Mouse (Mus musculus) heart, adult 11 months (tissue): ENCODE measurements around the gene Lekr1.

Source experiments
- DNase-seq: peaks from one replicate; pipeline ENCODE4 v3.0.0; 2022

The Lekr1 gene

DNA sequence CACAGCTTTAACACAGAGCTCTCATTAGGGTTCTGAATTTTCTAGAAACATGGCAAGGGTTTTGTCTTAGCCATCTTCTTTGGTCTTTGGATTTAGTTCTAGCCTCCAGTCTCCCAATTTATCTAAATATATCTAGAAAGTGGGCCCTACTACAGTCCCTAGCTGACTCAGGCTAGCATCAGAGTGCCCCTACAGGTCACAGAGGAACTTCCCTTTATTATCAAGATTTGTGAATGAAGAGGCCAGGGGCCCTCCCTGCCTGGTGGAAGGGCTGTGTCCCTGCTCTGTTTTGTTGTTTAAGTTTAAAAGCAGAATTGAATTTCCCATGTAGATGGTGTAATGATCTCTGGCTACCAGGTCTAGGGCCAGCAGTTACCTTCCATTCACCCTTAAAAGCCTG is 173.6 kb downstream of the Lekr1 start:
- DNase-seq = peak; percentile 37

DNA sequence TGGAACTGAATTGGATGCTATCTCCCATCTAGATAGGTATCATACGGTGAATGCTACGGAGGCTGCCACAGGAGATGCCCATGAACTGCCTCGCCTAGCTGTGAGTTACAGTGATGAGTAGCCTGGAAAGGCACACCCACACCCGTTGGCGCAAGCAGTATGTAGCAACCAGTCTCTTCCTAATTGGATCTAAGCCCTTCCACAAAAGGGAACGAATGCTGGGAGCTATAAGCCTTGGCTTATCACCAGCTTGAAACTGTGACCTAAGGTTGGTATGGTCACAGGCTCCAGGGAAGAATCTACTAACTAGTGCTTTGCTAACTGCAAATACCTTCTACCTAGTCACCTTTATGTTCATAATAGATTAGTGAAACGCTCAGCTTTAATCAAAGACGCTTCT is 175.1 kb downstream of the Lekr1 start:
- peak; percentile 79 for DNase-seq

DNA sequence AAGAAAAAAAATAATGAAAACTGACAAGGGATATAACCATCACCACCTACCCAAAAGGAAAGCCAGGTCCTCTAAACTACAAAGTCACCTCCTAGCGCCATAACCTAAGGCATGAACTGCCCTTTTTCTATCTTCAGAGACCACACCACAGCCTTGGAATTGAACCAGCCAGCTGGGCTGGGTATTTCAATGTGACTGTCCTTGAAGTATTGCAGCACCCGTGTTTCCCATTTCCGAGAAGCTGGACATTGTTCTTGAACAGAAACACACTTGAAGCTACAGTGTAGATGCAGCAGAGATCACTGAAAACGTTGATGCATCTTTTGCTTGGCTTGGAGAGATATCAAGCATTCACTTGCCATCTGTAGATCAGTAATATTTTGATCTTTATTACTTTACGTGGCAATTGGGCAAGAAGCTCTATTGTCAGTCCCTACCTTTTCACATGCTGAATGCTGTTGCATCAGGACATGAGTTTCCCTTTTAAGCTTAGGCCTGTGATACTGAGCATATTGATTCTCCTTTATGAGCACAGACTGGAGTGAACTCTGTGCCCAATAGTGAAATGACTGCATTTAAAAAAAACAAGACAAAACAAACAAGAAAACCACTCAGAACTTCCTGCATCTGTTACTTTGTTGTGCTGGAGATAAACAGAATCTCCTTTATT is 176.6 kb downstream of the Lekr1 start:
- peak; percentile 62 for DNase-seq

DNA sequence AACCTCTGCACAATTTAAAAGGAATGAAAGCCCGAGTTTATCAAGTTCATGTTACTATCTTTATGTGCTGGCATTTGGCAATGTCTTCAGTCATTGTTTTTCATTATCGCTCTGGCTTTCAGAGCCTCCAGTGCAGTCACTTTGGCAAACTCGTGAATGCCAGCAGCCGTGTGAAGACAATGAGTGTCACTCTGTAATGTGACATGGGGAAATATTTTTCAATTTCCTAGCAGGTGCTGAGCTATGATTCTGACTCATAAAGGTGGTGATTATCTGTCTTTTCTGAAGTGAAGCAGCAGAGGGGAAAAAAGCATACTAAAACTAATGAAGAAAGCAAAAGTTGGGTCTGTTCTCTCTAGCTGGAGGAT is 177.1 kb downstream of the Lekr1 start:
- peak; percentile 66 for DNase-seq

DNA sequence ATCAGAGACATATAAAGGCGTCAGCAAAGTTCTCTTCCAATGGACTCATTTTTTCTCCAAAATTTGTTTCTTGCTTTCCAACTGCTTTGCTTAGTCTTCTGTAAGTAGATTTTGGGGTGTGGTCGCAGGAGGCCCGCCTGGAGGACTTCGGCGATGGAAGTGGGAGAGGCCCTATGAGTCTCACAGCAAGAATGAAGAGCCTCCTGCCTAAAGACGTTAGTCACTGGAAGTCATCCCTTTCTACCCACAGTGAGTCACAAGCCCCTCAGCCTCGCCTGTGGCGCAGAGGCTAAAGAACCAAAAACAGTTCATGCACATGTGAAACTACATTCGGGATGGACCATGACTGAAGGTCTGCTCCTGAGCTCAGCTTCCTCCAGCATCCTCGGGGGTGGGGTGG is 178.3 kb downstream of the Lekr1 start:
- peak; percentile 62 for DNase-seq

DNA sequence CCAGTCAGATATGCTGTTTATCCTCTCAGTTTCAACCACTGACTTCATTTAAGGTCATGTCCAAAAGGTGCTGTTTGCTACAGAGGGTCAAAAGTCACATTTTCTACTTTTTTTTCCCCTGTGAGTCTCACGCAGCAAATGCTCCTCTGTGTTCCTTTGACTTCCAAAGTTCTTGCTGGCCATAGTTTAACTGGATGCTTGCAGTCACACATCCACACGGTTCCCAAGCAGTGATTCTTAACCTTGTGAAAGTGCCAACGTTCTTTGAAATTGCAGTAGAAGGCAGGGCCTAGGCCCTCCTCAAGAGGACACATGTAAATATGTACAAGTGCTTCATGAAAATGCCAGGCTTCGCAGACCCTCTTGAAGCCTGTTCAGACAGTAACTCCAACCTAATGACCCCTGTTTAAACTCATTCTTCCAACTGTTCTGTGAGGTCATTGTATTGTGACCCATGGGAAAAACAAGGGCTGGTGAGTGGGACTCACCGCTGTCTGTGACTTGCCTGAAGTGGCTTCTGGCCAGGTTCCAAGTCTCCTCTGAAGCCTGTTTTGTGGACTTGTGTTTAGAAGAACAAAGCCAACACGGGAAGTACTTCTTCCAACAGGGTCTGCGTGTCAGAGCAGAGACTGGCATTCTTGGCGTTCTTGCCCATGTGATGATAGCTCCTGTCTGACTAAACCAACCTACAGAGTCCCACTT is 179.0 kb downstream of the Lekr1 start:
- peak; percentile 90 for DNase-seq

DNA sequence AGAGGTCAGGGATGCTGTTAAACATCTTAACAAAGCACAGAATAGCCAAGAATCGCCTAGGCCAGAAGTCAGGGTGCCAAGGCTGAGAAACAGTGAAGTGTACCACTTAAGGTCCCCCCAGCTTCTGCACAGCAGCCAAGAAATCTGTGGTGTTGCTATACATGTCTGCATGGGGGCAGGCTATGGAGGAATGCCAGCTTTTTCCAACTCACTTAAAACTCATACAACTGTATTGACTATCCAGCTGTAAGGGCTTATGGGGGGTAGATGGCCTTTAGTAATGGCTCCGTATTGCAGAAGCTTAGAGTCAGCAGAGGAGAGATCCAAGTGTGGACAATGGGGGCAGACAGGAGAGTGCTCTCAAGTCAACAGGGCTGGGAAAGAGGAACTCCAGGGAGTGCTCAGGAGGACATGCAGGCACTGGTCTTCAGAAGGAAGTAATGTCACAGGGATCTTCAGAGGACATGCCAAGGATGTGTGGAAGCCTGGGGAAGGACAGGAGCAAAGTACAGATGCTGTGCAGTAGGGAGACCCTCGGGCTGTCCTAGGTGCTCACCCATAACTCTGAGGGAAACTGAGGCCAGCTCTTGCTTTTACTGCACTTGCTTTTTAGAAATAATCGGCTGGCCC is 181.2 kb downstream of the Lekr1 start:
- DNase-seq = peak; percentile 54

DNA sequence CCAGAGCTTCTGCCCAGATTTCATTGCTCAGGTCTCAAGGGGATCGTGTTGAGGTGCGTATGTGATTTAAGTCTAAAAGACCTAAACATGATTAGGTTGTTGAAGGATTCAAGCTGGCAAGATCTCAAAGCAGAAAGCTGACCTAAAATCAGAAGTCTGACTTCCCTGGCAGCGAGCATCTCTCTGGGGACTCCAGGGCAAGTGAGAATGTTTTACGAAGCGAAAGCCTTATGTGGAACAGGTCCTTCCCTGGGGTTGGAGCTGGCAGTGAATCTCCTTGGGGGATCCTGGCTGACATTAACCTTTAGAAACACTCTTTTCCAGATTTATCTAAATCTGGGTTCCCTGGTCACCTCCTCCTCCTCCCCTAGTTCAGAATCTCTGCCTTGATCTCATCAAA is 187.7 kb downstream of the Lekr1 start:
- DNase-seq = no peak

DNA sequence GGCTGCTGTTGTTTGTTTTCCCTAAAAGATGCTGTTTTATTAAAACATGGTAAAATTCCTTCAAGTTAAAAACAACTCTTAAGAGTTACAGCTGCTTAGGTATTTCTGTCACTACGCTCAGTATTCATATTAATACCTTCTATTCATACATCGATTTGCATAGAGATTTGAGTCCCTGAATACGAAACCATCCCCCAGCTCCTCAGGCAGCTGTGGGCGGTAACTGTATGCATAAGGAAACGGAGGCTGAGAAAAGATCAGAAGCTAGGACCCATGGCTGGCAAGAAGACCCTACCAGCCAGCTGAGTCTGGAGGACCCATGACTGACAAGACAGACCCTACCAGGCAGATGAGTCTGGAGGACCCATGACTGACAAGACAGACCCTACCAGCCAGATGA is 189.5 kb downstream of the Lekr1 start:
- DNase-seq = peak; percentile 70

DNA sequence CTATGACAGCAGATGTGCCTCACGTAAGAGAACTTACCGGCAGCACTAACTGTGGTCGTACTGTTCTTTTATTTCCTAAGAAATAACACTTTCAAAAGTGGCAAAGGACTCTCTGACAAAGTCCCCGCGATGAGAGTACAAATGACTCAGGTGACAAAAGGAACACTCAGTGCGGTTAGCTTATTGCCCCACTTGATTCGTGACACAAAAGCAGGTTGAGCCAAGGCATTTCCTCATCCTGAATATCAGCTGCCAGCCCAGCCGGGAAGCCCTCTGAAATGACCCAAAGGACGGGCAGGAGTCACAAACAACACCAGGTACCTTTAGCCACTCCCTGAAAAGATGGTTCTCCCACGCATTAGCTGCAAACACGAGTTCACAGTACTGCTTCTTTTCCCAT is 192.1 kb downstream of the Lekr1 start:
- DNase-seq = no peak

DNA sequence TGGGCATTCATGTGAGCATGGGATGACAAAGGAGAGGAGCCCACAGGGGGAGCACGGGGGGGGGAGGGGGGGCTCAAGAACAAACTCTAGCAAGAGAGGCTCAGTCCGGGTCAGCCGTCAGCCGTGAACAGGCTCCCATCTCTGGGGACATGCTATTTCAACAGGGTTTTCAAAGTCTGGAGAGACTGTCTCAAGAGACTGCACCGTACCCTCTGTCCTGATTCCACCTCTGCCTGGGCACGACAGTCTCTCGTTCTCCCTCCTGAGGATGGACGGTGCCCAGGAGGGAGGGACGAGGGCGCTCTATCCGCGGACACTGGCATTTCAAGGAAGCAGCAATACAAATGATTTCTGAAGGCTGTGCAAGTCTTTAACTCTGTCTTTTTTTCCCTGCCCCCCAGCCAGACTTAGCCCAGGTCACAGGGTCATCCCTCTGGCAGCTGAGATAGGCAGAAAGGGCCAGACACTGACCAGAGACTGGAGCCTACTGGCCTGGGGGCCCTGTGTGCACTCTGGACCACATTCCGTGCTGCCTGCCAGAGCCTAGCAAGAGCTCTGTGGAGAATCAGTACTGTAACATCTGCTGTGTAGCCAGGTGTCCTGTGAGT is 192.8 kb downstream of the Lekr1 start:
- DNase-seq = peak; percentile 91

DNA sequence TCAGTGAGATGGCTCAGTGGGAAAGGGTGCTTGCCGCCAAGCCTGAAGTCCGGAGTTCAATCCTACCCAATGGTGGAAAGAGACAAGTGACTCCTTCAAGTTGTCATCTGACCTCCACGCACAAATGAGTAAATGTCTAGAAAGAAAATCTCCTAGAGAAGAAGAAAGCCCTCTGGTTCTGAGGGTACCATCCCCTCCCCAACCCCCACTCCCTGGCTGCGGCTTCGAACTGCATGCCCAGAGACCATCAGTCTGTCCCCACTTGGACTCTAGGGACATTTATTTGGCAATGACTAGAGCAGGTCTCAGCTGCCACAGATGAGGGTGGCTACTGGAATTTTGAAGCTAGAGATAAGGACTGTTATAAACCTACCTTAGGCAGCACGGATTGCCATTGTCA is 193.7 kb downstream of the Lekr1 start:
- DNase-seq = peak; percentile 81

DNA sequence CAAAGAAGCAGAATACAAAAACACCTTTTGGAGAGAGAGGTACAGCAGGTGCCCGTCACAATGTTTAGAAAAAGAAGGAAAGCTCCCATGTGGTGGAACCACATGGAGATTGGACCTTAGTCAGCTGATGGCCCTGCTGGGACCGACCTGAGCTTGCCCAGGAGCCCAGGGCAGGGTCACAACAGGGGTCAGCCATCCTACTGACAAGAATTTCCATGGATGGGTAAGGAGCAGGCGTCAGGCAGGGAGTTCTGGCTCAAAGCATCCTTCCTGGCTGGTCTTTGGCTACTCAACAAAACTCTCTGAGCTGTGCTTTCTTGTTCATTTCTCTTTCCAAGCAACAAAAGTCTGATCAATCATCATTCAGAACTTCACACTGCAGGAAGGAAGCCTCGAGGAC is 194.9 kb downstream of the Lekr1 start:
- peak; percentile 88 for DNase-seq

DNA sequence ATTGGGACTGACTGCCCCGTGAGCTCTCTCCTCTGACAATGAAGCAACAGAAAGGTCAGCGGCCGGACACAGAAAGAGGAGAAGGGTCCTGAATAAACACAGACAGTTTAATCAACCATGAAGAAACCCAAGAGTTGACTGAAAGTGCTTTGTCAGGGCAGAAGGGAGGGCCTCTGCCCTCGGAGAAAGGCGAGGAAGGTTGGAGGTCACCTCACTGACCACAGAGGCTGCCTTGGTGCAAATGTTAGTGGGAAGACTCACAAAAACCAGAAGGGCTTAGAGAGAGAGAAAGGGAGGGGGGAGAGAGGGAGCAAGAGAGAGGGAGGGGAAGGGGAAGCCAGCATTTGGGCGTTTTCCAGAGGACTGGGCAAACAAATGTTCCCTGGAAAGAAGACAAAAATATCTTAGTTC is 195.4 kb downstream of the Lekr1 start:
- DNase-seq = no peak

DNA sequence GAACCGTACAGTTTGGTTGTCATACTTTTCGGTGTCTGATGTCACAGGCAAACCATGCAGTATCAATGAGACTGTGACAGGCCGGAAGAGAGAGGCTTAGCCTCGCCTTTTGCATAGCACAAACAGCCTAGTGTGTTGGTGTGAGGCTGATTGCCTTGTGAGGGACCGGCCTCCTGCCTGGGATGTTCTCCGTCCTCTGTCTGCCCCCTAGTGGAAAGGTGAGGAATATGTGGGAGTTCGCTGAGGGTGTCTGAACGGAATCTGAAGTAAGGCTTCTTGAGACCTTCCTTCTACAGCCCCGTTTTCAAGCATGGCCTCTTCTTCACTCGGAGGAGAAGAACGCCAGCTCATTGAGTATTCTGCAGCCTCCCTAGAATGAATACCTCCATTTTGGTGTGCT is 197.3 kb downstream of the Lekr1 start:
- peak; percentile 98 for DNase-seq

DNA sequence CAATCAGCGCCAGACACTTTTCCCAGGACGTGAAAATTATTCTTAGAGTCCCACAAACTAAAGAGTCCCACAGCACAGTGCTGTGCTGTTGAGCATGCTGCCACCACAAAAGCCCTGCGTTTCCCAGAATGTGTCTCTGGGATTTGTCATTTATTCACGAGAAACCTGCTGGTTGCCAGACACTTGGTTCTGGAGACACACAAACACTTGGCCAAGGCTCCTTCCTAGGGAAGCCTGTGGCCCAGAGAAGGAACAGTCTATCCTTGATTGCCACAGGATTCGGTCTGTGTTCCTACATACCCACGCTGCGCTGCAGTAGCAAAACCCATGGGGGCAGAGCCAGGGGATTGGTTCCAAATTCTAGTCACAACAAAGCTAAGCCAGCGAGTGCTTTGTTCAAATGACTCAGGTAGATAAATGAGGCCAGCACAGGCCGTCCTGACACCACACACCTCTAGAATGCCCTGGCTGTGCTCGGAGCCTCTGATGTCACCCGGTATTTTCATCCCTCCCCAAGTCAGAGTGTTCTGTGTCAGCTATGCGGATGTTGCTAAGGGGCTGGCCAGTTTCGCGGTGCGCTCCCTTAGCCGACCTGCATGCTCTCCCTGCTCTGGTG is 197.8 kb downstream of the Lekr1 start:
- DNase-seq = peak; percentile 95

DNA sequence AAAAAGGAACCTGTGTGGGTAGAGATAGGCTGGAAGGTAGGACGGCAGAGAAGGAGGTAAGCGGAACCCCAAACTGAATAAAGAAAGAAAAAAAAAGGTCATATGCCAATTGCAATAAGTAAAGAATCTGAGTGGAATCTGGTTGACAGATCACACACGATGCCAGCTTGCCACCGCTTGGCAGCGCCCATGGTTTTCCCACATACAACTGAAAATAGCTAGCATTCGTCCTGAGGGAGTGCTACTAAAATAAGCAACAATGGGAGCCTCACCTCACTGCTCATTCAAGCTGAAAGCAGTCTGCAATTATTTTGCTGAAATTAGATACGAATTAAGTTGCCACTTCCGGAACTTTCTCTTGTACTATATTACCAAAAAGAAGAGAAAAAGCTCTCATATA is 202.9 kb downstream of the Lekr1 start:
- DNase-seq = no peak

DNA sequence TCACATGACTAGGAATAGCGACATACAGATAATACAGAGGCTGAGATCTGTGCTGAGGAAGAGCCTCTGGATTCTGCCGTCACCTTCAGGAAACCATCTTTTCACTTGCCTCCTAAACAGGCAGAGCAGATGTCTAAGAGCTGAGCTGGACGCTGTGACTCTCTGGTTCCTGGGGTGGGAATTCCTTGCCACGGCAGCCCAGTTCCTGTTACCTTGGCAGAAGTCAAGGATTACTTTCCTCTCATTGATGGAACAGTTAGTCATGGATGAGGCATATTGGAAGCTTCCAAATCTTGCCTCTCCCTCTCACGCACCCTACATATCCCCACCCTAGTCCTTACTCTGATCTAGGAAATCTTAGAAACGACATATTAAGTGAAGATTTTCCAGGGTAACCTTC is 203.7 kb downstream of the Lekr1 start:
- DNase-seq = peak; percentile 61

DNA sequence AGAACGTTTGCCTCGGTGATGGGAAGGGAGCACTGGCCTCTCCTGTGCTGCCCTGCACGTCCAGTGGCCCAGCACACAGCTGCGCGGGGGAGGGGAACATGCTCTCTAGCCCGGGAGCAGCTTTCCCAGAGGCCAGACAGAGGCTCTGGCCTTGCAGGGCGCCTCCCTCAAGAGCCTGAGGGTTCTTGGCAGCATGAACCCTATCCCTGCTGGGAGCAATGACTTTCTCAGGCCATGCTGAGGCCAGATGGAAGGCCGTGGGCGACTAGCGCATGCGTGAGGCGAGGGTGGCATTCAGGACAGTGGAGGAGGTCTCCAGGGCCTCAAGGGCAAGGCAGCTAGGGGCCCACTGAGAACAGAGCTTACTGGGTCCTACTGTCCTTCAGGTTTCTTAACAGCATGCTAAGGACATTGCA is 205.2 kb downstream of the Lekr1 start:
- DNase-seq = peak; percentile 99

DNA sequence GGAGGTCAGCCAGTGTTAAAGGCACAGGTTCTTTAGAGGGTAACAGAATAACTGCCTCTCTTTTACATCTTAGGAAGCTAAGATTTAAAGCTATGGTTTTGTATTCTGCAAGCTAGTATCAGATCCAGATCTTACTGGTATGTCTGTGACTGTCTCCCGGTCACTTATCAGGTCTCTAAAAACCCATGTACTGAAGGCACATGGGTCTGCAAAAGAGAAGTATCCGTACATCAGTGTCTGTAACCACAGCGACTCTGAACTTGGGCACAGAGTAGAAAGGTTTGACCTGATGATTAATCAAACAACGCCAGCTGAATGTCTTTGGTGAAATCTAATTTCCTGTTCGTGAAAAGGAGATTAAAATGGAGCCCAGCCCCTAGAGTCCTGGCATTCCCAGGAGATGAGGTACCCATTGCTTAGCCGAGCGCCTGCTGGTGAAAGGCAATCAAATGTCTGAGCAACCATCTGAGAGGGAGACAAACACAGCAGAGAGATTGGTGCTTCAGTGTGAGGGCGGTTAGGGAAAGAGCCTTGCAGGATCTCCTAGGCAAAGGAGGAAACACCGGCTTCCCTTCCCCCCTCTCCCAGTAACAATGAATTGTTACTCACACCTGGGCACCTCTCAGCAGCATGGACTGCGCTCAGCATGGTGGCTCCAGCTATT is 205.7 kb downstream of the Lekr1 start:
- no peak for DNase-seq

DNA sequence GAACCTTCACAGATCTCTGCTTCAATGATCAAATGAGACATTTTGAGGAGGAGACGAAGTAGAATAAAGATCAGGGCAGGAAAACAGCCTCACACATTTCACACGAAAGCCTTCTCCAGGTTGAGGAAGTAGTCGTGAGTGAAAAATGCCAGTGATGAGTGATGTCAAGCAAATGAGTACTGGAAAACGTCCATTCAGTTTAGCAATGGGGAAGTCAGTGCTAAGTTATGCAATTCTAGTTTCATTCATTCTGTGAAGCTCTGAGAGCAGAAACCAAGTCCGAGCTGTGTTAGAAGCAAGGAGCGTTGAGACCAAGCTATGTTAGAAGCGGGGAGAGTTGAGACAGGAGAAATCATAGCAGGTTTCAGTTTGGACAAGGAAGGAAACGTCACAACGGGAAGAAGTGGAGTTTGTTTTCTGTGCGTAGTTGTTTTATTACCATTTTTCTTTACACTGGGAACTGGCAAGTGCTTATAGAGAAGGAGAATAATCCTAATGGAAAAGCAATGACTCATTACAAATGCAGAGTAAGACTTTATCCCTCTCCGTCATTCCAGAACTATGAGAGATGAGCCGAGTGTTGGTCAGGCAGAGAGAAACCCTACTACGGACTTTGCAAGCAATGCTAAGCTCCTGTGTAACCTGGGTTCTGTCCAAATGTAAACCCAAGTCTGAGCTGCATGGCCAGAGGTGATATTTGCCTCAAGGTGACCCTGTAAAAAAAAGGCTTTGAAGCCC is 207.2 kb downstream of the Lekr1 start:
- no peak for DNase-seq
